Mouse (Mus musculus): ENCODE data around the gene Srrm3. TPM values are rescaled to one million over a fixed set of nuclear protein-coding genes. Genes with fewer than 3 reads are reported as not detected.
A peak's percentile ranks its signal among the peaks of the same experiment; 100 is the strongest.

Srrm3 gene
- polyA plus RNA-seq, 2 experiments: 0.01 TPM; not detected in 1

DNA sequence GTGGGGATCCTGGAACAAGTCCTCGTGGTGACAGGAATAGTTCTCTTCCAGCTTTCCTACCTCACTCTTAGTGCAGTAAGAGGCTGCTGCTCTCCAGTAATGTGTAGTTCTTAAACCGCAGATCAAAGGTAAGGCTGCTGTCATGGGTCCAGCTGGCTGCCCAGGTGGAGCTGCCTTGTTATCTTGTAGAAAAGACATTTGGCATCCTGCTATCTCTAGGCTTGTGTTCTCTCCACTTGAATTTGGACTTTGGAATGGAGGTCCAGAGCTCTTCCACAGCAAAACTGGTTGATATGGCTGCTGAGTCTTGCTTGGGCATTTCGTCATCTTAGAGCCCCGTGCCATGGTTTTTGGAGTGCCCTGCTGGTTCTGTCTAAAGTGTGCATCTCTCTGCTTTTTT is 23.8 kb upstream of the Srrm3 start:
- Histone ChIP-seq H3K9me3 (ENCODE audit: control insufficient read depth, low read length) (no peaks in the 10 kb centered on the region), H3K4me3 (ENCODE audit: insufficient read depth in 1 of 2, low read depth in 2 of 2, low read length in 2 of 2) (no peak overlapping the region), H3K4me1 (replicated peaks; ENCODE audit: control insufficient read depth in 2 of 2, insufficient read depth in 2 of 2, low read length in 1 of 2) (peaks cover 8 to 19% of the 10 kb centered on the region in 2 experiments), H3K36me3 (replicated peaks; ENCODE audit: control insufficient read depth, insufficient read depth, low read depth) (peaks cover 50% of the 10 kb centered on the region), H3K9ac (replicated peaks) (no peak overlapping the region), H3K27me3 (ENCODE audit: control insufficient read depth, insufficient read depth, low read length) (no peaks in the 10 kb centered on the region), H3K4me2 (ENCODE audit: low read depth) (no peak overlapping the region), H3K27ac (no peak overlapping the region)
- WGBS (ENCODE audit: insufficient replicate concordance): 83% methylated on average over 4 of the region's 4 CpGs
- no peak for DNase-seq (ENCODE audit: low read depth in 3 of 3, low spot score in 3 of 3)
- TF ChIP-seq CTCF (IDR thresholded peaks at IDR 0.05; ENCODE audit: low read depth) (no peak), EP300 (IDR thresholded peaks at IDR 0.05; ENCODE audit: low read depth) (no peak)
- ATAC-seq (ENCODE audit: insufficient read depth): no peak

DNA sequence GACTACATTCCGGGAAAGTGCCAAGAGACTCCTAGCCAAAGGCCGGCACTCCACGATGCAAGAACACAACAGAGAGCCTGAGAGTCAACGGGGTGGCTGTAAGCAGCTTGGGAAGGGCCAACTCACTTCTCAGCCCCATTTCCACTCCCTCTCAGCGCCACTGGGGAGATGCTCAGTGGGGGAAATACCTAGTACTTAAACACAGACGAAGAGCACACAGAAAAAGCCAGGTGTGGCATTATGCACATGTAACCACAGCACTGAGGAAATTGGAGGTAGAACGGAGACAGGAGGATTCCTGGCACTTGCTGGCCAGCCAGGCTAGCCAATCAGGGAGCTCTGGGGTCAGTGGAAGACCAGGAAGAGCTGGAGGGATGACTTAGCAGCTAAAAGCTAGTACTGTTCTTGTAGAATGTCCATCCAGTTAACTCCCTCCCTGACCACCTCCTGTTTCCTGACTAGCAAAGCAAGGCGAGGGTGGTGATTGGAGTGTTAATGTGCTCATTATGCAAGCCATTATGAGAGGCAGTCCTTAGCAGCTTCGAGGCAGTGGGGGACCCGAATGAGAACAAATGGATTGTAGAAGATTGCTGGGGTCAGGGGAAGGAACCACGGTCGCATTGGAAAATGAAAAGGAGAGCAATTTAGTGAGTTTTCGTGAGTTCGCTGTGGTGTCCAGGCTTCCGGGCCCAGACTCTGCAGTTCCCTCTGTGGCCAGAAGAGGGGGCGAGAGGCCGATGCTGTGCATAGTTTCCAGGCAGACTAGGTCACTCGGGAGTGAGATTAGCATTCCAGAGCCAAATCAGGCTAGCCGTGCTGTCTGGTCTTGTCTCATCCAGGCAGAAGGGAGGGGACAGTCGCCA is 12.5 kb upstream of the Srrm3 start:
- H3K9me3 ChIP-seq (ENCODE audit: control insufficient read depth, low read length): no peaks in the 10 kb centered on the region
- H3K4me1 ChIP-seq (replicated peaks; ENCODE audit: control insufficient read depth in 2 of 2, insufficient read depth in 2 of 2, low read length in 1 of 2): no peaks in the 10 kb centered on the region
- peak overlapping the region; percentile 34 to 46 for H3K4me3 ChIP-seq (ENCODE audit: insufficient read depth in 1 of 2, low read depth in 2 of 2, low read length in 2 of 2)
- H3K27ac ChIP-seq: no peak overlapping the region
- H3K9ac ChIP-seq (replicated peaks): peak overlapping the region; percentile 45; the same call in 1 of the 2 replicates
- ATAC-seq (ENCODE audit: insufficient read depth) (peak; percentile 56; the same call in 1 of the 2 replicates), DNase-seq (ENCODE audit: low read depth in 3 of 3, low spot score in 3 of 3) (peak in 1 of 3 experiments; percentile 28)
- 14% methylated on average over 20 of the region's 20 CpGs for WGBS (ENCODE audit: insufficient replicate concordance)
- peak overlapping the region; percentile 56 for H3K4me2 ChIP-seq (ENCODE audit: low read depth)
- H3K36me3 ChIP-seq (replicated peaks; ENCODE audit: control insufficient read depth, insufficient read depth, low read depth): peaks cover 12% of the 10 kb centered on the region
- peak; percentile 97 for TF ChIP-seq CTCF (IDR thresholded peaks at IDR 0.05; ENCODE audit: low read depth)
- no peak for TF ChIP-seq EP300 (IDR thresholded peaks at IDR 0.05; ENCODE audit: low read depth)
- no peaks in the 10 kb centered on the region for H3K27me3 ChIP-seq (ENCODE audit: control insufficient read depth, insufficient read depth, low read length)

DNA sequence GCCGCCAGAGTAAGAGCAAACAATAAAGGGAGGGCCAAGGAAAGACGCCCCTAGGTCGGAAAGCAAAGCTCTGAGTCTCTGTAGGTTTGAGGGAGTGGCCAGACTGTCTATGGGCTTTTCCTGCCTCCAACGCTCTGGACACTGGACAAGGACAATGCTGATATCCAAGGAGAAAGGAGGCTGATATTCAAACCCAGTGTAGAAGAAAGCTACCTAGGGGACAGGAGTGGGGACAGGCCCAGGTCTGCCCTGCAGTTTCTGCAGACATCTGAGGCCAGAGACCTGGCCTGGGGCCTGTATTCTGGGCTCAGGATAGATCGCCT is 11.9 kb upstream of the Srrm3 start:
- TF ChIP-seq CTCF (IDR thresholded peaks at IDR 0.05; ENCODE audit: low read depth): no peak
- no peak for TF ChIP-seq EP300 (IDR thresholded peaks at IDR 0.05; ENCODE audit: low read depth)
- H3K4me1 ChIP-seq (replicated peaks; ENCODE audit: control insufficient read depth in 2 of 2, insufficient read depth in 2 of 2, low read length in 1 of 2): no peaks in the 10 kb centered on the region
- H3K4me2 ChIP-seq (ENCODE audit: low read depth): peak overlapping the region; percentile 56
- no peaks in the 10 kb centered on the region for H3K27me3 ChIP-seq (ENCODE audit: control insufficient read depth, insufficient read depth, low read length)
- no peaks in the 10 kb centered on the region for H3K9me3 ChIP-seq (ENCODE audit: control insufficient read depth, low read length)
- no peak overlapping the region for H3K9ac ChIP-seq (replicated peaks)
- DNase-seq (ENCODE audit: low read depth in 3 of 3, low spot score in 3 of 3): no peak
- no peak for ATAC-seq (ENCODE audit: insufficient read depth)
- WGBS (ENCODE audit: insufficient replicate concordance): 6% methylated on average over 5 of the region's 5 CpGs
- H3K27ac ChIP-seq: no peak overlapping the region
- peaks cover 9% of the 10 kb centered on the region for H3K36me3 ChIP-seq (replicated peaks; ENCODE audit: control insufficient read depth, insufficient read depth, low read depth)
- no peak overlapping the region; a peak in 1 of 4 replicates for H3K4me3 ChIP-seq (ENCODE audit: insufficient read depth in 1 of 2, low read depth in 2 of 2, low read length in 2 of 2)

DNA sequence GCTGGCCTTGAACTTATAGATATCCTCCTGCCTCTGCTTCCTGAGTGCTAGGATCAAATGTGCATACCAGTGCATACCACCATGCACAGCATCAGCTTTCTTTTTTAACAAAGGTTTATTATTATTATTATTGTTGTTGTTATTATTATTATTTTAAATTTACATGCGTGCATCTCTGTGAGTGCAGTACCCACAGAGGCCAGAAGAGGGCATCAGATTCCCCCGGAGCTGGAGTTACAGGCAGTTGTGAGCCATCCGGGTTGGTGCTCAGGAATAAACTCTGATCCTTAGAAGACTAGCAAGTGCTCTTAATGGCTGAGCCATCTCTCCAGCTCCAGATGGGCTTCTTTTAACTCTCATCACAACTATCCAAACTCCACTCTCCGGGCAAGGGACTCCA is 6.9 kb upstream of the Srrm3 start:
- no peaks in the 10 kb centered on the region for H3K27me3 ChIP-seq (ENCODE audit: control insufficient read depth, insufficient read depth, low read length)
- H3K9me3 ChIP-seq (ENCODE audit: control insufficient read depth, low read length): no peaks in the 10 kb centered on the region
- no peak overlapping the region for H3K4me2 ChIP-seq (ENCODE audit: low read depth)
- no peak for DNase-seq (ENCODE audit: low read depth in 3 of 3, low spot score in 3 of 3)
- WGBS (ENCODE audit: insufficient replicate concordance): 34% methylated on average over 4 of the region's 4 CpGs
- TF ChIP-seq CTCF (IDR thresholded peaks at IDR 0.05; ENCODE audit: low read depth) (peak; percentile 71), EP300 (IDR thresholded peaks at IDR 0.05; ENCODE audit: low read depth) (no peak)
- ATAC-seq (ENCODE audit: insufficient read depth): no peak
- H3K27ac ChIP-seq: no peak overlapping the region
- no peaks in the 10 kb centered on the region for H3K36me3 ChIP-seq (replicated peaks; ENCODE audit: control insufficient read depth, insufficient read depth, low read depth)
- H3K4me3 ChIP-seq (ENCODE audit: insufficient read depth in 1 of 2, low read depth in 2 of 2, low read length in 2 of 2): no peak overlapping the region
- no peak overlapping the region for H3K9ac ChIP-seq (replicated peaks)
- H3K4me1 ChIP-seq (replicated peaks; ENCODE audit: control insufficient read depth in 2 of 2, insufficient read depth in 2 of 2, low read length in 1 of 2): no peaks in the 10 kb centered on the region

DNA sequence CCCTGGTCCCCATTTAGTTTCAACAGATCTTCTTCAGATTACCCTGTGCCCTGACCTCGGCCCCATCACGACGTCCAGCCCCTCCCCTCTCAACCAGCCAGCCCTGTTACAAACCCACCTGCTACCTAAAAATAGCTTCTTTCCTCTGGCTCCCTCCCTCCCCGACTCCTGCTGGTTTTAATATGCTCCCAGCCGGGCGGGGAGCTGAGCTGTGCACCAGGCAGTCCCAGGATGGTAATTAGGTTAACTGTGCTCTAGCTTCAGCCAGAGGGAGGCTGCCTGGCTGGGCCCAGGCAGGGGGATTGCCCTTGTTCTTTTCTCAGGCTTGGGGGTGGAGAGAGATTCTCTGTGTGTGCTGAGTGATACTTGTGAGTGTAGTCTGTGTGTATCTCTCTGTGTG is 5.8 kb upstream of the Srrm3 start:
- H3K9ac ChIP-seq (replicated peaks): no peak overlapping the region
- H3K36me3 ChIP-seq (replicated peaks; ENCODE audit: control insufficient read depth, insufficient read depth, low read depth): no peaks in the 10 kb centered on the region
- H3K4me1 ChIP-seq (replicated peaks; ENCODE audit: control insufficient read depth in 2 of 2, insufficient read depth in 2 of 2, low read length in 1 of 2): no peaks in the 10 kb centered on the region
- no peak overlapping the region for H3K4me2 ChIP-seq (ENCODE audit: low read depth)
- no peak overlapping the region for H3K4me3 ChIP-seq (ENCODE audit: insufficient read depth in 1 of 2, low read depth in 2 of 2, low read length in 2 of 2)
- no peaks in the 10 kb centered on the region for H3K27me3 ChIP-seq (ENCODE audit: control insufficient read depth, insufficient read depth, low read length)
- ATAC-seq (ENCODE audit: insufficient read depth): no peak
- H3K9me3 ChIP-seq (ENCODE audit: control insufficient read depth, low read length): no peaks in the 10 kb centered on the region
- DNase-seq (ENCODE audit: low read depth in 3 of 3, low spot score in 3 of 3): no peak
- H3K27ac ChIP-seq: no peak overlapping the region
- TF ChIP-seq EP300 (IDR thresholded peaks at IDR 0.05; ENCODE audit: low read depth) (no peak), CTCF (IDR thresholded peaks at IDR 0.05; ENCODE audit: low read depth) (no peak)
- 7% methylated on average over 6 of the region's 6 CpGs for WGBS (ENCODE audit: insufficient replicate concordance)
